Mouse (Mus musculus): ENCODE results near the gene Tmtc4. TPM values are rescaled to one million over a fixed set of nuclear protein-coding genes. Genes with fewer than 3 reads are reported as not detected.

Tmtc4 gene
- polyA plus RNA-seq, 1 experiment from 2014 or later, result 37.4 TPM

DNA sequence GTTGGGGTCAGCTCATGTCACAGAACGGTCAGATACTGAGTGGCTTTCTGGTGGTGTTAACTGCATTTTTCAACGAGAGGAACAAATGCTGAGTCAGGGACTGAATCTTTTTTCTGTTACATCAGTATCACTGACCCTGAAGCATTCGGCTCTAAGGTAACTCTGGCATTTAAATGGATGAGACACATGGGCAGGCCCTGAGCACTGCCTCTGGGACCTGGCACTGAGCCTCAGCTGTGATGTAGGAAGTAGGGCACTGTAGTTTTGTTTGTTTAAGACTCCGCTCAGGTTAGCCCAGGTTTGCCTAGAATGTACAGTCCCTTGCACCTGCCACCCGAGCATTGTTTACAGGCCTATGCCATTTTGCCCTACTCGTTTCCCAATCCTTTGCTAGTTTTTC is 114.0 kb downstream of the Tmtc4 start:
- ATAC-seq (ENCODE audit: low FRiP score, low TSS enrichment), result no peak
- Histone ChIP-seq H3K4me2 (replicated peaks; ENCODE audit: low read depth, low read length) (no peak overlapping the region), H3K4me3 (ENCODE audit: low read length) (no peak overlapping the region), H3K9me3 (ENCODE audit: low read length) (no peaks in the 10 kb centered on the region), H3K27me3 (ENCODE audit: insufficient read depth, low read length) (no peaks in the 10 kb centered on the region), H3K27ac (ENCODE audit: low read length) (no peak overlapping the region), H3K36me3 (ENCODE audit: insufficient read depth, low read length) (no peaks in the 10 kb centered on the region), H3K4me1 (ENCODE audit: insufficient read depth, low read length) (no peaks in the 10 kb centered on the region), H3K9ac (replicated peaks; ENCODE audit: low read length) (no peak overlapping the region)
- WGBS, result 58% methylated on average over 6 of the region's 6 CpGs

Other genes starting within 250 kb of the Tmtc4 start
- gene Ggact, start 70.3 kb downstream of the Tmtc4 start, polyA plus RNA-seq (2015; fragmentation: Nextera tagmentation; extraction: Ambion mirVana), result 19.2 and 20.5 TPM in 2 replicates

Data from kidney, embryonic 16.5 days (tissue).